Mouse (Mus musculus) macrophage (primary cell): ENCODE results near the gene Hs6st3. TPM values are rescaled to one million over a fixed set of nuclear protein-coding genes. Genes with fewer than 3 reads are reported as not detected.

Experiments used
- H3K27ac ChIP-seq: fragments of 350-480 bp; formaldehyde crosslinking; 2 replicates; pipeline ENCODE4 v1.9.0; 2021
- H3K36me3 ChIP-seq: fragments of 350-480 bp; formaldehyde crosslinking; 2 replicates; pipeline ENCODE4 v1.9.0; 2021; ENCODE audit errors: inconsistent target
- H3K4me3 ChIP-seq: fragments of 350-480 bp; formaldehyde crosslinking; 2 replicates; pipeline ENCODE4 v1.9.0; 2021; ENCODE audit errors: inconsistent target
- H3K79me2 ChIP-seq: fragments of 350-480 bp; formaldehyde crosslinking; 2 replicates; pipeline ENCODE4 v1.9.0; 2021; ENCODE audit errors: inconsistent target
- WGBS: methylation state at CpG from one replicate; pipeline ENCODE4 v1.1.7; 2026; ENCODE audit warnings: inconsistent platforms; ENCODE audit not compliant: missing documents; 5-methylcytosine and 5-hydroxymethylcytosine counted together
- polyA plus RNA-seq: library from polyadenylated mRNA; stranded (reverse); fragments of 250-400 nt; gene quantifications from 3 replicates; pipeline ENCODE4 v1.2.4, GENCODE M21; 2018; ENCODE audit warnings: inconsistent platforms

Hs6st3 gene
- polyA plus RNA-seq, 1 experiment from 2014 or later, result not detected

DNA sequence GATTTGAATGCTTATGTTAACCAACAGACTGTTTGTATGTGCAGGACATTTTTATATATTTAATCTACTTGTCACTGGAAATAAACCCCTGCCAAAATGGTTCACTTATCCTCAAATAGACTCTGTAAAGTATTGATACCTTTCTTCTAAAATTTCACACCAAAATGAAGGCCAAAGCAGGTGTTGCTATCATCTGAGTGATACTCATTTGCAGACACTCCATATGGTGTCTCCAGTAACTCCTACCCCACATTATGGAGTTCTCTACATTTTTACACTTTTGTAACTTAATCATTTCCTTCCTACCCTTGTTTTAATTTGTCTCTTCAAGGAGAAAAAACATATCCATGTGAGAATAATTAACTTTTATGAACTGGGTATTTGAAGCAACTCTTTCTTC, 314.2 kb downstream of the Hs6st3 start:
- H3K79me2 ChIP-seq, result no peaks in the 10 kb centered on the region
- H3K36me3 ChIP-seq, result no peaks in the 10 kb centered on the region
- H3K27ac ChIP-seq, result no peak overlapping the region
- H3K4me3 ChIP-seq, result no peak overlapping the region

DNA sequence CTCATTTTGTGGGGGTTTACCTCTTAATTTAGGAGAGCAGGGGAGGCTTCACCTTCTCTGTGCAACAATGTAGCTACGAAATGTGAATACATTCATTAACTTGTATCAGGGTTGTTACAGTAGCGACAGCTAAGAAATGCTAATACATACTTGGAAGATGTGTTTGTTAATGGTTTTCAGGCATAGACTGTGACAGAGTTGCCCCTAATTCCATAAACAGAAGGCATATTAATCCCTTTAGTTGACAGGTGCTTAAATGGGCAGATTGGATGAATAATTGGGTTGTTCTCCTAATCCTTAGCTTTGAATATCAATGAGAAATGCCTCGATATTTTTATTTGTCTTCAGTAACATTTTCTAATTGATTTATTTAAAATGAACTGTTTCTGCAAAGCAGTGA, 314.7 kb downstream of the Hs6st3 start:
- Histone ChIP-seq H3K36me3 (no peaks in the 10 kb centered on the region), H3K4me3 (no peak overlapping the region), H3K79me2 (no peaks in the 10 kb centered on the region), H3K27ac (no peak overlapping the region)
- 88% methylated on average over 3 of the region's 3 CpGs for WGBS

DNA sequence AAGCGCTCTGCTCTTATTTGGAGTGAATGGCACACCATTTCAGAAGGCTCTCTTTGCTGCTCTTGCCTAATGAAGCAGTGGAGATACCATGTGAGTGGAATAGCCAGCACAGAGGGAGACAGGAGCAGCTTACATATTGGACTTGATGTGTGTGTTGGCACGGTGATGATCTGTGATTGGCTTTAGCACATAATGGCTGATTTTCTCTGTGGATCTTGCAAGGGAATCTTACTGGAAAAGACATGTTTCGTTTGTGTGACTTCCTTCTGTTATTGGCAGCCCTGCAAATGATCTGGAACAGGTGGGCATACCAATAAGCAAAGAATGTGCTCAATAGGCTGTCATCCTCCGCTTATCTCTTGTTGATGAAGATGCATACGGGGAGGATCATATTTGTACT, 326.2 kb downstream of the Hs6st3 start:
- no peaks in the 10 kb centered on the region for H3K36me3 ChIP-seq
- H3K79me2 ChIP-seq, result no peaks in the 10 kb centered on the region
- H3K4me3 ChIP-seq, result no peak overlapping the region
- 87% methylated on average over 5 of the region's 5 CpGs for WGBS
- H3K27ac ChIP-seq, result no peak overlapping the region

DNA sequence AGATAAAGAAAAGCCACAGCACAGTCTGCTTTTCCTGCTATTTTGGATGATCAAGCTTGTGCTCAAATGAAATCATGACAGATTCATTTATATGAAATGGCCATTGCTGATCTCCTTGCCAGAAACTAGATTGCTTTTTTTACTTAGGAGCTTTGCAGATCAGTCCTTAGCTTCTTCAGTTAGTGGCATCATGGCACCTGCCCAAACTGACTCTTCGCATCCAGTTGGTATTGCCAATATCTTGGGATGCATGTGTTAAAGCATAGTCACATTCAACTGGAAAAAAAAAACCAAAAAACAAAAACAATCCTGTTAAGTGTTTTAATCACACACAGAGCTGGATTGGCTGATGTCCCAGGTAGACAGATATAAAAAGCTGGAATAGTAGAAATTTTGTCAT, 326.7 kb downstream of the Hs6st3 start:
- Histone ChIP-seq H3K27ac (no peak overlapping the region), H3K79me2 (no peaks in the 10 kb centered on the region), H3K36me3 (no peaks in the 10 kb centered on the region), H3K4me3 (no peak overlapping the region)
- WGBS, result 90% methylated on average over 1 of the region's 1 CpGs

DNA sequence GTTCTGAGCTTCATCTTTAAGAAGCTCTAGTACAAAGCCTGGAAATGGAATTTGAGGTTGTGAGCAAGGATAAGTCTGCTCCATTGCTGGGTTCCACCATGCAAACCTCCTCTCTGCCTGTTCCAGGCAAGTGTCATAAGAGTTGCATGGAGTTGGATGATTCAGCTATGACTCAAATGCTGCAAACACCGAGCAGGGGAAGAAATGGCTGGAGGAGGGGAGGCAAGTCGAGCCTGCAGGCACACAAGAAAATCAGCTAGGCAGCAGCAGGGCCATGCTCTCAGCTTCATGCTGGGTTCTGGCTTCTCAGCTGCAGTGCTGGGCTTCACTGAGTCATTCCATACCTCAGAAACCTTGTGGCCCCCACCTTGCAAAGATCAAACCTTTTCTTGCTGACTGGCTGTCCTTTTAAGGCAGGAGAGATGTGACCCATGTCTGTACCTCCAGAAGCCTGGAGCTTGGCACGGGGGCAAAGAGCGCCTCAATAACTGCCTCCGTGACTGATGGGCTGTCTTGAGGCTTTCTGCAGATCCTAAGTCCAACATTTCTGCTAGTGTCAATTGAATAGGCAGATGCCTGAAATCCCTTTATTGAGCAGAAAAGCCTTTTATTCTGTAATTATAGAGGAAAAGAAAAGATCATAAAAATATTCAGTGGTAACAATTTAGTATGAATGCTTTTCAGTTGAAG, 328.9 kb downstream of the Hs6st3 start:
- H3K79me2 ChIP-seq, result no peaks in the 10 kb centered on the region
- no peak overlapping the region for H3K4me3 ChIP-seq
- no peak overlapping the region for H3K27ac ChIP-seq
- no peaks in the 10 kb centered on the region for H3K36me3 ChIP-seq
- WGBS, result 73% methylated on average over 5 of the region's 5 CpGs

DNA sequence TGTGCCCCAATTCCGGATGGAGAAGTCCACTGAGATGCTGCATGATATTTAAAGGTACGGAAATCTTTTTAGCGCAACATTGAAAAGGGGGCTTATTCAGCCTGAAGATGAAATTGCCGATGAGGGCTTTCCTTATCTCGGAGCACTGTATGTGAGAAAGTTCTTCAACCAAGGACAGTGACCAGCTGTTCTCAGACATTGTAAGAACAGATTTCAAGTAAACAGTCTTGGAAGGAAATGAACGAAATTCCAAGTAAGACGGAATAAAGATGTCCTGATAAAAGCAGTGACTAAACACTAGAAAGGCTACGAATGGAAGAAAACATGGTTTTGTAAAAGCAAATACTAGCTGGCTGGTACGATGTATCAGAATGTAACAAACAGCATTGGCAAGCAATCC, 338.4 kb downstream of the Hs6st3 start:
- WGBS, result 86% methylated on average over 9 of the region's 9 CpGs
- no peaks in the 10 kb centered on the region for H3K36me3 ChIP-seq
- H3K79me2 ChIP-seq, result no peaks in the 10 kb centered on the region
- H3K4me3 ChIP-seq, result no peak overlapping the region
- H3K27ac ChIP-seq, result no peak overlapping the region

DNA sequence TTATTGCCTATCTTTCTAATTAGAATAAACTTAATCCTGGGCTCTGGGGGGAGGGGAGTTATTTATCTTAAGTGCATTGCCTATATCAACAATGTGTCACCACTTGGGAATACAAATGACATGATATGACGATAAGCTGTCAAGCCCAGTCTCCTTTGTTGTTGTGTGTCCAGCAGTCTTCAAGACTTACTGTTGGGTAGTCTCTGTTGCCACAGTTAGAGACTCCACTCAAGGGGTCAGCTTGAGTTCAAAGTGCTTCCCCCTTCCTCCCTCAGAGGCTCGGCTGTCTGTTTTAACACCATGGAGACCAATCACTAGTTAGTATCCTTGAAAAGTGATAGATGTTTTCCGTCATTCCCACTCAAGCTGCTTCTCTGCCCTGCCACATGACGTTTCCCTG, 339.7 kb downstream of the Hs6st3 start:
- no peak overlapping the region for H3K4me3 ChIP-seq
- 70% methylated on average over 4 of the region's 4 CpGs for WGBS
- H3K27ac ChIP-seq, result no peak overlapping the region
- H3K79me2 ChIP-seq, result no peaks in the 10 kb centered on the region
- no peaks in the 10 kb centered on the region for H3K36me3 ChIP-seq

DNA sequence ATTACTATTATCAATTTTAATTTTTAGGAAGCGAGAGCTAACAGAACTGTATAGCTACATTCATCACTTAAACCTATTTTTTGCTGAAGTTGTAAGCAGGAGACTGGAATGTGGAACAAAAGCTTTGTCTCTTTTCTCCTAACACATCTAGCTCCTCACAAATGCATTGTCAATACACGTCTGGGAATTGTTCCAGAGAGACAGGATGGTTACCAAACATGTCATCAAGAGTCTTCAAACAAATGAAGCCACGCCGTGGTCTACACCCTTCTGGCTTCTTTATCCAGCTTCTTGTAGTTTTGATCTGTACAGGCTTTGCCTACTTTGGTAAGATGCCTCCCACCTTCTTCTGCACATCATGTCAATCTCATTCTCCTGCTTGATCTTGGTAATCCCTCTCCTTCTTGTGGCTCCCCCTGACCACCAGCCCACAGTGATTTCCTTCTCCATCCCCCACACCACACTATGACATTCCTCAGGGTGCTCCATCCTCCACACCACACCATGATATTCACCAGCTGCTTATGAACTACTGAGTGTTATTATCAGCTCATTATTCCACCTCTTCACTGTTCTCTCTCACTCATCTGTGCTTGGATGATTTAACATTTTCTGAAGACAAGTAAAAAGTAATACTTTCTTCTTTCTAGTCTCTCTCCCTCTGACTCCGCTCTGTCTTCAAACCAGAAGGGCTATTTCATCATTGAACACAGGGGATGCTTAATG, 351.0 kb downstream of the Hs6st3 start:
- Histone ChIP-seq H3K36me3 (no peaks in the 10 kb centered on the region), H3K79me2 (no peaks in the 10 kb centered on the region), H3K27ac (no peak overlapping the region), H3K4me3 (no peak overlapping the region)
- WGBS, result 86% methylated on average over 5 of the region's 5 CpGs

DNA sequence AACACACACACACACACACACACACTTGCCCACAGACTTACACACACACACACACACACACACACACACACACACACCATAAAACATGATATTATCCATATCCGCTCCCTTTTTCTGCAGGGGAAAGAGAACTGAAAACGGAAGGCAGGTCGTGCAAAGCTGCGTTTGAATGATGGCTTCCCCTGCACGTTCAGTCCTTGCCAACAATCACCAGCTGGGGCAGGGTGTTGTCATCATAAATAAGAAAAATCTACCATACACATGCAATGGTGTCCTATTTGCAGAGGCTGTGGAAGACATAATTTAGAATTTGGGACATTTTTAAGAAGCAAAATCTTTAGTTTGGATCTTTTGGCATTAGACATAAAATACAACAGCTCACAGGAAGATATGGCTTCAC, 382.5 kb downstream of the Hs6st3 start:
- Histone ChIP-seq H3K4me3 (no peak overlapping the region), H3K27ac (no peak overlapping the region), H3K36me3 (no peaks in the 10 kb centered on the region), H3K79me2 (no peaks in the 10 kb centered on the region)
- 36% methylated on average over 5 of the region's 5 CpGs for whole genome bisulfite sequencing

DNA sequence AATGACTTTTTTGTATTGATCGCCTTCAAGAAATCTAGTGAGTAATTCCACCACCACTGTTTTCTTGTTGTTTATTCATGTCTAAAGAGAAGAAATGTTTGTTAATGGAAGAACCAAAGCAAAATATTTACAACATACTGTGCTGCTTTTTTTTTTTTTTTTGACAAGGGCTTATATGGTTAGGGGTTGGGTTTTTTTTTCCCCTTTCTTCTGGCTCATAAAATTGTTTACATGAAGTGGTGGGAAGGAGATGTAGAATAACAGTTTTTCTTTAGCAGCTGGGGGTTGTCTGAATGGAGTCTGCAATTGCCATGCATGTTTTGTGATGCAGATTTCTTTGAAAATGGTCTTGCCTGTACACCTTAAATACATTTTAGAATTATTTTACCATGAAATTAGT, 382.9 kb downstream of the Hs6st3 start:
- Histone ChIP-seq H3K79me2 (no peaks in the 10 kb centered on the region), H3K4me3 (no peak overlapping the region), H3K36me3 (no peaks in the 10 kb centered on the region), H3K27ac (no peak overlapping the region)
- 78% methylated on average over 1 of the region's 1 CpGs for WGBS

DNA sequence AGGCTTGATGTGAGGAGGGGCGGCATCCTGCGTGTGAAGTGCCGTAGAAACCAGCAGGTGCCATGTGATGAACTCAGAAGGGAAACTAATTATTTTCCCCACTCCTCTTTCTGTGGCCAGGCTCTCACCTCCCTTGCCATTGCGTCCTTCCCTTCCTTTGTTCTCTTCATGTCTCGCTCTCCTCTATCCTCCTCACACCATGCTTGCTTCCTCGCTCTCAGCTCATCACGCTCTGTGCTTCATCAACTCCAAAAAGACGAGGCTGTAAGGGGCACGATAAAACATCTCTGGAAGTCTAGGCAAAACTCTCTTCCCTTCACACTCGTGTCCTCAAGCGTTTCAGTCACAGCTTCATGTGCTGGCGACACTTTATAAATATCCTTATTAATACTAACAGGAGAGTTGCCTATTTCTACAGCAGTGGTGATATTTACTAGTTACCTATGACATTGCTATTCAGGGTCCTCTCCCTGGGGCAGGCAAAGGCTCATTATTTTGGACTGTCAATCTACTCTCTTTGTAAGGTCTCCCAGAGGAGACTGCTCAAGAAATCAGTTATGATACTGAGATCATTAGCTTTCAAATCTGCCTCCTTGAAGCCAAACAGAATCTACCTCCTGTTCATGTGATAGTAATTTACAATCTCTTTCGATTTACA, 394.9 kb downstream of the Hs6st3 start:
- Histone ChIP-seq H3K4me3 (no peak overlapping the region), H3K27ac (no peak overlapping the region), H3K36me3 (no peaks in the 10 kb centered on the region), H3K79me2 (no peaks in the 10 kb centered on the region)
- WGBS, result 86% methylated on average over 13 of the region's 13 CpGs

DNA sequence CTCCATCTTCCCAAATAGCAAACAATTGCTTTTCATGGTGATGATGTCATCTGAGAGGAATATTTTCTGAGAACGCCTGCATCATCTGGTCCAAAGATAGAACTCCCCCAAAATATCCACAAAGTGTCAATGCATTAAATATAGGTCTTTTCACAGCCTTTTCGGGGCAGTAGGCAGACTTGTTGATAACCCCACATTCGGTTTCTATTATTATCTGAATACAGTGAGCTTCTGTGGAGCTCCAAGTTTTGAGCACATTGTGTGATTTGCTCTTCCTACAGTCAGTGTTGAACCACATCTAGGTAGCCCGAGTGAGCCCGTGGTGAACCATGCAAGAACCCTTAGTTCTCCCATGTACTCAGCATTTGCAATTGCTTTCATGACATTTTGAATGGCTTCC, 402.4 kb downstream of the Hs6st3 start:
- H3K4me3 ChIP-seq, result no peak overlapping the region
- no peak overlapping the region for H3K27ac ChIP-seq
- H3K79me2 ChIP-seq, result no peaks in the 10 kb centered on the region
- 80% methylated on average over 5 of the region's 5 CpGs for WGBS
- H3K36me3 ChIP-seq, result no peaks in the 10 kb centered on the region

DNA sequence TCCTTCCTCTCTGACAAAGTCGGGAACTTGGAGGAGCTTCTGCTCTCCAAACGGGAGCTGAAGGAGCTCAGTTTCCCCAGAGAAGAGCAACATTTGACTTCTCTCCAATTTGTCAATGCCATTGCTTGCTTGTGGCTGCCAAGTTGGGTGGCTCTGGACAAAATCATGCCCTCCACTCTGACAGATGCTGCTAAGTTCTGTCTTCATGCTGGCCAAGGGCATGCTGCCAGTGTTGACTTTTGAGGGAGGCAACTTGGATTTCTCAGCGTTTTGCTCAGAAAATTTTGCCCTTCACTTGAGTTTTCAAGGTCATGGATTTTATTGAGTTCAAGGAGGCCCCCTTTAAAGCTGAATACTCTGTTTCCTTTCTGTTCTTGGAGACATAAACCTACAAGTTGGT, 406.5 kb downstream of the Hs6st3 start:
- no peaks in the 10 kb centered on the region for H3K36me3 ChIP-seq
- no peak overlapping the region for H3K27ac ChIP-seq
- 90% methylated on average over 3 of the region's 3 CpGs for WGBS
- H3K79me2 ChIP-seq, result no peaks in the 10 kb centered on the region
- H3K4me3 ChIP-seq, result no peak overlapping the region

DNA sequence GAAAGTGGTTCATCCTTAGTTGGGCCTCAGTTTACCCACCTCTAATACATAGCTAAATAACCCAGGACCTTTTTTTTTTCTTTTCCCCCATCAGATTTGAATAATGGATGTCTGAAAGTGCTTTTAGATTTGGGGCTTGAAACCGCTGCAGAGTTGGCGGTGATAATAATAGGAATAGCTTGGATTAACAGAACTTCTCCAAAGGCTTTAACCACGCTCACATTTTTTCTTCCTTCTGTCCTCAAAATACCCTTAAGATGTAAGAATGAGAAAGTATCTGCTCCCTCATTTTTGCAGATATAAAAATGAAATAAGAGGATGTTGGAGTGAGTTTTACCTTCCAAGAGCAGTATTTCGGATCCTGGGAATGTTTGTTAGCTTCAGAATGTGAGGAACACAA, 420.2 kb downstream of the Hs6st3 start:
- H3K36me3 ChIP-seq, result no peaks in the 10 kb centered on the region
- 89% methylated on average over 3 of the region's 4 CpGs for WGBS
- H3K4me3 ChIP-seq, result no peak overlapping the region
- H3K79me2 ChIP-seq, result no peaks in the 10 kb centered on the region
- no peak overlapping the region for H3K27ac ChIP-seq

DNA sequence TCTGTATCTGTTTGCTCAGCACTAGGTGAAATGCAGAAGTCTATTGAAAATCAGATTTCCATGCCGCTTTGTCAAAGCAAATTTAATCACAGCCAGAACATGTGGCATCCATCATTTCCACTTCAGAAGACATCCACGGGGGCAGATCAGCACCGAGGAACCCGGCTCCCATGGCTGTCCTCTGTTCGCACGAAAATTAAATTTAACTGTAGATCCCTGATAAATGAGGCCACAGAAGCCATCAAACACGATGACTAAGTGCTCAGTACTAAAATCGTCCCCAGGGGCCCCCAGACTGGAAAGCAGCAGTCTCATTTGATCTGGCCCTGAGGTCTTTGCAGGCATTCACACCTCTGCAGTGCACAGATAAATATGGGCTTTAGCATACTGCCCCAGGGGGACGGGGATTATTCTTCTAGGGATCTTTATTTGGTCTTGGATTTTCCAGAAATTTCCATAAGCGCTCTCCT, 443.9 kb downstream of the Hs6st3 start:
- no peaks in the 10 kb centered on the region for H3K79me2 ChIP-seq
- H3K36me3 ChIP-seq, result no peaks in the 10 kb centered on the region
- no peak overlapping the region for H3K27ac ChIP-seq
- WGBS, result 77% methylated on average over 10 of the region's 10 CpGs
- no peak overlapping the region for H3K4me3 ChIP-seq
